Mouse (Mus musculus) limb, embryonic 14.5 days (tissue): Measurements from ENCODE around the gene Htr3a. TPM values are rescaled to one million over a fixed set of nuclear protein-coding genes. Genes with fewer than 3 reads are reported as not detected.

Experiments used
- ATAC-seq: fragments of 200-750 bp; cut with Nextera tagmentation; 2 replicates; pipeline ENCODE4 v1.8.0; 2017; ENCODE audit warnings: low read depth, moderate number of reproducible peaks, moderate TSS enrichment; ENCODE audit not compliant: low FRiP score
- DNase-seq: peaks from one replicate; pipeline ENCODE4 v3.0.0-alpha.2; 2015; ENCODE audit warnings: low spot score
- H3K27ac ChIP-seq: fragments of 300-500 bp; sonication (generic); replicated peaks from 2 replicates; pipeline ENCODE4 v1.5.1; 2014; ENCODE audit warnings: low read depth, mild to moderate bottlenecking, low read length, moderate library complexity, mixed read lengths
- H3K27me3 ChIP-seq: fragments of 300-500 bp; sonication (generic); 2 replicates; pipeline ENCODE4 v1.6.1; 2014; ENCODE audit warnings: low read length, mixed read lengths; ENCODE audit not compliant: control insufficient read depth, insufficient read depth
- H3K36me3 ChIP-seq: fragments of 300-500 bp; sonication (generic); 2 replicates; pipeline ENCODE4 v1.6.1; 2014; ENCODE audit warnings: mild to moderate bottlenecking, low read length, moderate library complexity, mixed read lengths; ENCODE audit not compliant: control insufficient read depth, insufficient read depth
- H3K4me1 ChIP-seq: fragments of 300-500 bp; sonication (generic); 2 replicates; pipeline ENCODE4 v1.6.1; 2014; ENCODE audit warnings: antibody characterized with exemption, low read length, mixed read lengths; ENCODE audit not compliant: control insufficient read depth, insufficient read depth
- H3K4me2 ChIP-seq: fragments of 300-500 bp; sonication (generic); replicated peaks from 2 replicates; pipeline ENCODE4 v1.6.1; 2014; ENCODE audit warnings: low read depth, mild to moderate bottlenecking, low read length, moderate library complexity; ENCODE audit not compliant: severe bottlenecking
- H3K4me3 ChIP-seq: fragments of 300-500 bp; sonication (generic); replicated peaks from 2 replicates; pipeline ENCODE4 v1.5.1; 2014; ENCODE audit warnings: low read length
- H3K9ac ChIP-seq: fragments of 300-500 bp; sonication (generic); 2 replicates; pipeline ENCODE4 v1.6.1; 2014; ENCODE audit warnings: mild to moderate bottlenecking, low read depth, low read length, moderate library complexity; ENCODE audit not compliant: severe bottlenecking
- H3K9me3 ChIP-seq: fragments of 300-500 bp; sonication (generic); 2 replicates; pipeline ENCODE4 v1.6.1; 2016; ENCODE audit warnings: low read length; ENCODE audit not compliant: control insufficient read depth
- POLR2A ChIP-seq: fragments of 200-500 bp; IDR thresholded peaks from 2 replicates; pipeline ENCODE4 v1.8.0; 2012; ENCODE audit warnings: inconsistent platforms, mild to moderate bottlenecking, moderate library complexity, borderline replicate concordance; ENCODE audit not compliant: insufficient read depth, insufficient read length; ENCODE audit errors: extremely low read depth
- WGBS: fragments of 180-500 bp; shearing (Covaris S2); extraction: QIAGEN DNeasy Blood & Tissue Kit; methylation state at CpG from one replicate; pipeline ENCODE4 v1.1.7; 2014; 5-methylcytosine and 5-hydroxymethylcytosine counted together
- polyA plus RNA-seq, 2 experiments: library from polyadenylated mRNA; depleted of rRNA in 1 of 2; stranded (reverse) in 1 of 2; unstranded in 1 of 2; fragments of >200 nt; fragmentation: Nextera tagmentation in 1 of 2; extraction: Ambion mirVana in 1 of 2; gene quantifications; 2 replicates each; pipeline versions ENCODE4 v1.2.1 to v1.2.3; 2012 to 2014

Htr3a gene
- polyA plus RNA-seq, 2 experiments: 1.1 to 2.2 TPM

DNA sequence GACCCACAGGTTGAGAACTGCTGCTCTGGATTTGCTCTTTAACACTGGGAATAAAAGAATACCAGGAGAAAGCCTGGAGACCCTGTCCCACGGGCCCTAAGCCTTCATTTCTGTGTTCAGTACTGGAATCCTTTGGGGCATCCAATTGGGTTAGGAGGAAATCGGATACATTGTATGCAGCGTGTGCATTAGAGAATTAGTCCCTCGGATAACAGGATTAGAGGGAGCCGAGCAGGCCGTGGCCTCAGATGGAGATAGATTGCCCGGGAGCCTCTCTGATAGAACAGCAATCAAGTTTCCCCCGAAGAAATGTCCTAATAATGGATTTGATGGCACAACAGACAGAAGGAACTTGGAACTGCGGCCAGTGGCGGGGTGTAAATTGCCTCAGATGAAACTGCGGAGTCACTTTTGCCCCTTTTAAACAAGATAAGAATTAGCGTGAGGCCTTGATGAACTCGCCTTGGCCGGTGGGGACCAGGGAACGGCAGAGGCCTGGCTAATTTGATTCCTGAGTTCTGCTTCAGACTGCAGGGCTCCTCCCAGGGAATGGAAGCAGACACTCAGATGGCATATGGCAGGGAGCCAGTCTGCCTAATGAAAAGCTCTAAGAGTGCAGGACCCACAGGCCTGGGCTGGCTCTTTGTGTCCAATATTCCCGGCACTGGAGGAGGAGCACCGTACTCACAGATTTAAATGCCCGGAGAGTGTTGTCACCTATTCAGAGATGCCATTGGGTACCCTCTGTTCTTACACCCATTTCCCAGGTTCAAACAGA lies 5.3 kb upstream of the Htr3a start:
- Histone ChIP-seq H3K4me1 (peaks cover 3% of the 10 kb centered on the region), H3K9ac (no peak overlapping the region), H3K9me3 (no peaks in the 10 kb centered on the region), H3K4me3 (no peak overlapping the region), H3K36me3 (no peaks in the 10 kb centered on the region), H3K4me2 (no peak overlapping the region), H3K27me3 (no peaks in the 10 kb centered on the region), H3K27ac (no peak overlapping the region)
- ATAC-seq (no peak), DNase-seq (peak; percentile 27)
- 47% methylated on average over 18 of the region's 18 CpGs for WGBS
- no peak for TF ChIP-seq POLR2A

DNA sequence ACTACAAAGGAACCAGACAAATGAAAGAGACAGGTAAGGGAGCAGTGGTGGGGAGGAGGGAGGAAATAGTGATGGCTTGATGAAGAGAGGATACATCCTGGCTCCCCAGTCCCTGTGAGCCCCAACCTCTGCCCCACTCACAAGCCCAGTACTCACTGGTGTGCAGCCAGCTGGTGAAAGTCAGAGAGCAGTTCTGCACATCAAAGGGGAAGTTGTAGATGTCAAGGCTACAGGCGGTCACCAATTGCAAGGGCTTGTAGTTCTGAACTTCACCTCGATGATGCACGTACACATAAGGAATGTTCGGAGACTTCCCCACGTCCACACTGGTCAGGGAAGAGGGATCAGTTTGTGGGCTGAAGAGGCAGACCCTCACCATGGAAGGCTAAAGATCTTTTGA lies 6.5 kb downstream of the Htr3a start:
- Histone ChIP-seq H3K36me3 (no peaks in the 10 kb centered on the region), H3K4me1 (no peaks in the 10 kb centered on the region), H3K9ac (no peak overlapping the region), H3K27ac (no peak overlapping the region), H3K9me3 (no peaks in the 10 kb centered on the region), H3K27me3 (no peaks in the 10 kb centered on the region), H3K4me2 (no peak overlapping the region), H3K4me3 (no peak overlapping the region)
- 78% methylated on average over 5 of the region's 5 CpGs for WGBS
- DNase-seq (no peak), ATAC-seq (no peak)
- no peak for TF ChIP-seq POLR2A

DNA sequence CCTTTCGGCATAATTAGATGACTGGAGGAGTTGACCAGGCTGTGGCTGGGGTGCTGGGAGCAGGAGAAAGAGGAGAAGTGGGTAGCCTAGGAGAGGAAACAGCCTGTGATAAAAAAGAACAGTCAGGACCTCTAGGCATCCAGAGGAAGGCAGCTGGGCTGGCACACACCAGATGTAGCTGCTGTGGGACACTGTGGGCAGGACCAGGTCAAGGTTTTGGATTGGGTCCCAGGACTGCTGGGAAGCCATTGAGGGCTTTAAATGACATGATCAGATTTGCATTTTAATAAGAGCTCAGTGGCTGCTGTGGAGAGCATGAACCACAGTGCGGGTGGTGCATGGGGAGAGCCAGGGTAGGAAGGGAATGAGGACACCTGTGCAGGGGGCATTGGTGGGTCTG lies 7.1 kb downstream of the Htr3a start:
- no peak overlapping the region for H3K4me2 ChIP-seq
- WGBS: 71% methylated on average over 2 of the region's 2 CpGs
- DNase-seq (no peak), ATAC-seq (no peak)
- H3K36me3 ChIP-seq: no peaks in the 10 kb centered on the region
- no peak overlapping the region for H3K4me3 ChIP-seq
- no peak overlapping the region for H3K27ac ChIP-seq
- no peaks in the 10 kb centered on the region for H3K4me1 ChIP-seq
- H3K9me3 ChIP-seq: no peaks in the 10 kb centered on the region
- no peak for TF ChIP-seq POLR2A
- no peak overlapping the region for H3K9ac ChIP-seq
- no peaks in the 10 kb centered on the region for H3K27me3 ChIP-seq

DNA sequence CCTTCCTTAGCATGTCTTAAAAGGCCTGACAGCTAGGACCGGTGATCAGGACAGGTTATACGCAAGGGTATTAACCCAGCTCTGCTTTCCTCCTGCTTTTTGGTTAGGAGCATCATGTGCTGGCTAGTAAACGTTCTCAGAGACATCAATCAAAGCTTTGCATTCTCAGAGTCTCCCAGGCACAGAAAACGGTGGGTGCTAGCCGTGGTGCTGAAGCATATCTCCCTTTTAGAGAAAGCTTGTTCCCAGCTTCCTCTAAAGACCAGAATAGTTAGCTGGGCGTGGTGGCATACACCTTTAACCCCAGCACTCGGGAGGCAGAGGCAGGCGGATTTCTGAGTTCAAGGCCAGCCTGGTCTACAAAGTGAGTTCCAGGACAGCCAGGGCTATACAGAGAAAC lies 12.3 kb downstream of the Htr3a start:
- Histone ChIP-seq H3K4me3 (no peak overlapping the region), H3K4me1 (no peaks in the 10 kb centered on the region), H3K27me3 (peaks cover 22% of the 10 kb centered on the region; the same call in 1 of the 2 replicates), H3K4me2 (no peak overlapping the region), H3K9ac (no peak overlapping the region), H3K36me3 (no peaks in the 10 kb centered on the region), H3K9me3 (no peaks in the 10 kb centered on the region), H3K27ac (no peak overlapping the region)
- 19% methylated on average over 8 of the region's 8 CpGs for WGBS
- no peak for TF ChIP-seq POLR2A
- no peak for ATAC-seq
- DNase-seq: peak; percentile 74

- ATAC-seq (no peak), DNase-seq (no peak)
- Histone ChIP-seq H3K27ac (no peak overlapping the region), H3K9ac (no peak overlapping the region), H3K27me3 (peaks cover 22% of the 10 kb centered on the region; the same call in 1 of the 2 replicates), H3K4me2 (no peak overlapping the region), H3K4me3 (no peak overlapping the region), H3K4me1 (no peaks in the 10 kb centered on the region), H3K9me3 (no peaks in the 10 kb centered on the region), H3K36me3 (no peaks in the 10 kb centered on the region)
- no peak for TF ChIP-seq POLR2A
- 17% methylated on average over 18 of the region's 18 CpGs for WGBS
Observed at GRCm38 (mm10) chr9:48895819-48896536, 14.9 kb downstream of the Htr3a start.
